Mouse (Mus musculus) retina, postnatal 1 day (tissue): ENCODE measurements around the gene Aldh1a2.

Experiments
- DNase-seq: peaks from one replicate; pipeline ENCODE4 v3.0.0-alpha.2; 2012

The Aldh1a2 gene

GRCm38 (mm10) chr9:71216036-71216995 lies 727 bp downstream of the Aldh1a2 start:
- DNase-seq: peak; percentile 59

- DNase-seq: peak; percentile 66
Observed at GRCm38 (mm10) chr9:71216996-71217792, 1.6 kb downstream of the Aldh1a2 start.

GRCm38 (mm10) chr9:71217793-71218095 lies 2.2 kb downstream of the Aldh1a2 start:
- no peak for DNase-seq

- no peak for DNase-seq
Observed at GRCm38 (mm10) chr9:71219161-71219560, 3.6 kb downstream of the Aldh1a2 start.

GRCm38 (mm10) chr9:71220401-71220800 lies 4.8 kb downstream of the Aldh1a2 start:
- DNase-seq: no peak

GRCm38 (mm10) chr9:71227226-71227970 lies 11.8 kb downstream of the Aldh1a2 start:
- DNase-seq: no peak

- DNase-seq: no peak
Observed at GRCm38 (mm10) chr9:71230011-71230410, 14.4 kb downstream of the Aldh1a2 start.

GRCm38 (mm10) chr9:71236540-71236939 lies 21.0 kb downstream of the Aldh1a2 start:
- DNase-seq: no peak

- no peak for DNase-seq
Observed at GRCm38 (mm10) chr9:71239926-71240325, 24.3 kb downstream of the Aldh1a2 start.

- DNase-seq: no peak
Observed at GRCm38 (mm10) chr9:71241515-71242411, 26.2 kb downstream of the Aldh1a2 start.

- DNase-seq: no peak
Observed at GRCm38 (mm10) chr9:71242412-71242781, 26.8 kb downstream of the Aldh1a2 start.

- no peak for DNase-seq
Observed at GRCm38 (mm10) chr9:71254380-71254779, 38.8 kb downstream of the Aldh1a2 start.

- no peak for DNase-seq
Observed at GRCm38 (mm10) chr9:71262711-71263110, 47.1 kb downstream of the Aldh1a2 start.

- no peak for DNase-seq
Observed at GRCm38 (mm10) chr9:71269711-71270110, 54.1 kb downstream of the Aldh1a2 start.

- no peak for DNase-seq
Observed at GRCm38 (mm10) chr9:71270205-71270604, 54.6 kb downstream of the Aldh1a2 start.

- DNase-seq: peak; percentile 31
Observed at GRCm38 (mm10) chr9:71276149-71276721, 60.6 kb downstream of the Aldh1a2 start.

- DNase-seq: no peak
Observed at GRCm38 (mm10) chr9:71278741-71279140, 63.2 kb downstream of the Aldh1a2 start.

- no peak for DNase-seq
Observed at GRCm38 (mm10) chr9:71283156-71283555, 67.6 kb downstream of the Aldh1a2 start.

- no peak for DNase-seq
Observed at GRCm38 (mm10) chr9:71285231-71285630, 69.6 kb downstream of the Aldh1a2 start.

GRCm38 (mm10) chr9:71286420-71286819 lies 70.8 kb downstream of the Aldh1a2 start:
- no peak for DNase-seq

GRCm38 (mm10) chr9:71288738-71289137 lies 73.1 kb downstream of the Aldh1a2 start:
- no peak for DNase-seq

- no peak for DNase-seq
Observed at GRCm38 (mm10) chr9:71289810-71290209, 74.2 kb downstream of the Aldh1a2 start.
